Mouse (Mus musculus): ENCODE data around the gene Gm44973. TPM values are rescaled to one million over a fixed set of nuclear protein-coding genes. Genes with fewer than 3 reads are reported as not detected.
A peak's percentile ranks its signal among the peaks of the same experiment; 100 is the strongest.

Gm44973 gene
- polyA plus RNA-seq, 1 experiment from 2014 or later, result 0.19 TPM

DNA sequence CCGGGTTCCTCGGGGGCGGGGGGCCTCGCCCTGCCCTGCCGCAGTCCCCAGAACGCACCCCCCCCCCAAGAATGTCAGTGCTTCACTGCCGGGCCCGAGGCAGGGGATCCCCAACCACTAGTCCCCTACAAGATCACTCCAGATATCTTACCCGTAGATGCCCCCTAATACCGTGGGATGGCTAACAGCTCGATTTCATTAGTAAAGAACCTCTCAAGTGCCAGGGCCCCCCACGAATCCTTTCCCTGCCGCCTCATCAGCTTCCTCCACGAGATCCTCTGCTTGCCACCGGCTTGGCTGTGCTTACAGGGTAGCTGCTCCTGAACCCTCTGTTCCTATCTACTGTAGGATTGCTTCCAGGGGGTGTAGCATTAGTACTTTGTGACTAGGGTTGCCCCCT, 5.4 kb downstream of the Gm44973 start:
- Histone ChIP-seq H3K4me2 (replicated peaks; ENCODE audit: low read depth, low read length) (peak overlapping the region; percentile 81), H3K27me3 (ENCODE audit: control insufficient read depth, insufficient read depth, low read length) (no peaks in the 10 kb centered on the region), H3K36me3 (ENCODE audit: control insufficient read depth, insufficient read depth, low read length) (peaks cover 4% of the 10 kb centered on the region; the same call in 1 of the 2 replicates), H3K4me3 (ENCODE audit: low read depth, low read length) (peak overlapping the region; percentile 87), H3K4me1 (replicated peaks; ENCODE audit: control insufficient read depth, insufficient read depth, low read length) (0 out of 2 replicates have a peak, but pooled peaks cover 2% of the 10 kb centered on the region), H3K27ac (ENCODE audit: low read depth, low read length) (peak overlapping the region; percentile 90), H3K9me3 (ENCODE audit: control insufficient read depth, low read length) (no peaks in the 10 kb centered on the region), H3K9ac (ENCODE audit: low read depth, low read length) (peak overlapping the region; percentile 96)
- no peak for DNase-seq (ENCODE audit: low spot score)
- WGBS, result under 1% methylated on average over 11 of the region's 15 CpGs
- ATAC-seq (ENCODE audit: low FRiP score), result peak; percentile 12

DNA sequence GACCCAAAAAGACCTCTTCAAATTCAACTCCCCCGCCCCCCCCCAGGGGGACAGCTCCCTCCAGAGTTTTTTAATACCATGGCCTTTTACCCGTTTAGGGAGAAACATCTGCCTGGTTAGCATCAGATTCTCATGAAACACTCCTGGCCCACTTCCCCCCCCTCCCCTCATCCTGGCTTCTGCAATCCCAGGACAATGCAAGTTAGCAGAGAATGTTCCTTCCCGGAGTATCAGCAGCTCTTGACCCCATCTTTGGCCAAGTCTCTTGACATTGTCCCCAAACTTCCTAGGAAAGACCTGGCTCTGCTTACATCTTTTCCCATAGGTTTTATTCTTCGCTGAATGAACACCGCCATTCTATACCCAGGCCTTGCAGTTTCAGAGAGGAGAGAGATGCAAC, 5.9 kb downstream of the Gm44973 start:
- H3K4me3 ChIP-seq (ENCODE audit: low read depth, low read length), result peak overlapping the region; percentile 87
- ATAC-seq (ENCODE audit: low FRiP score) (no peak), DNase-seq (ENCODE audit: low spot score) (no peak)
- WGBS, result 54% methylated on average over 5 of the region's 5 CpGs
- H3K36me3 ChIP-seq (ENCODE audit: control insufficient read depth, insufficient read depth, low read length), result peaks cover 4% of the 10 kb centered on the region; the same call in 1 of the 2 replicates
- 0 out of 2 replicates have a peak, but pooled peaks cover 2% of the 10 kb centered on the region for H3K4me1 ChIP-seq (replicated peaks; ENCODE audit: control insufficient read depth, insufficient read depth, low read length)
- H3K9me3 ChIP-seq (ENCODE audit: control insufficient read depth, low read length), result no peaks in the 10 kb centered on the region
- peak overlapping the region; percentile 96 for H3K9ac ChIP-seq (ENCODE audit: low read depth, low read length)
- H3K27me3 ChIP-seq (ENCODE audit: control insufficient read depth, insufficient read depth, low read length), result no peaks in the 10 kb centered on the region
- peak overlapping the region; percentile 81 for H3K4me2 ChIP-seq (replicated peaks; ENCODE audit: low read depth, low read length)
- no peak overlapping the region for H3K27ac ChIP-seq (ENCODE audit: low read depth, low read length)

DNA sequence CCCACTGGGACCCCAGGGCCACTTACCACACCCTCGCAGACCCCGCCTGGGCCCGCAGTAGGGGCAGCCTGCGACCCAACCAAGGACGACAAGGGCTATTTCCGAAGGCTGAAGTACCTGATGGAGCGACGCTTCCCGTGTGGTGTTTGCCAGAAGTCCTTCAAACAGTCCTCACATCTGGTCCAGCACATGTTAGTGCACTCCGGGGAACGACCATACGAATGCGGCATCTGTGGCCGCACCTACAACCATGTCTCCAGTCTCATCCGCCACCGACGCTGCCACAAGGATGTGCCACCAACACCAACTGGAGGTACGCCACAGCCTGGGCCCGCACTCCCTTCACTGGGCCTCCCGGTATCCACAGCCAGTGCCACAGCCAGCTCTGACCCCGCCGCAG, 14.2 kb downstream of the Gm44973 start:
- ATAC-seq (ENCODE audit: low FRiP score) (no peak), DNase-seq (ENCODE audit: low spot score) (no peak)
- Histone ChIP-seq H3K27me3 (ENCODE audit: control insufficient read depth, insufficient read depth, low read length) (no peaks in the 10 kb centered on the region), H3K4me1 (replicated peaks; ENCODE audit: control insufficient read depth, insufficient read depth, low read length) (no peaks in the 10 kb centered on the region), H3K4me2 (replicated peaks; ENCODE audit: low read depth, low read length) (no peak overlapping the region), H3K36me3 (ENCODE audit: control insufficient read depth, insufficient read depth, low read length) (peaks cover 46% of the 10 kb centered on the region), H3K9ac (ENCODE audit: low read depth, low read length) (no peak overlapping the region), H3K4me3 (ENCODE audit: low read depth, low read length) (no peak overlapping the region), H3K27ac (ENCODE audit: low read depth, low read length) (no peak overlapping the region), H3K9me3 (ENCODE audit: control insufficient read depth, low read length) (peaks cover 13% of the 10 kb centered on the region)
- 95% methylated on average over 22 of the region's 22 CpGs for WGBS

DNA sequence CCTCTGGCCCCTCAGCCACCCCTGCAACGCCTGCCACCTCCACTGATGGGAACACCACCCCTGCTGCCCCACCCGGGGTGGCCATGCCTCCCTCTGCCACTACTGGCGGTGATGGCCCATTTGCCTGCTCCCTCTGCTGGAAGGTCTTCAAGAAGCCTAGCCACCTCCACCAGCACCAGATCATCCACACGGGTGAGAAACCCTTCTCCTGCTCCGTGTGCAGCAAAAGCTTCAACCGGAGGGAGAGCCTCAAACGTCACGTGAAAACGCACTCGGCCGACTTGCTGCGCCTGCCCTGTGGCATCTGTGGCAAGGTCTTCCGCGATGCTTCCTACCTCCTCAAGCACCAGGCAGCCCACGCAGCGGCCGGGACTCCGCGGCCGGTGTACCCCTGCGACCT, 14.7 kb downstream of the Gm44973 start:
- no peaks in the 10 kb centered on the region for H3K27me3 ChIP-seq (ENCODE audit: control insufficient read depth, insufficient read depth, low read length)
- WGBS, result 92% methylated on average over 21 of the region's 21 CpGs
- DNase-seq (ENCODE audit: low spot score), result no peak
- ATAC-seq (ENCODE audit: low FRiP score), result no peak
- no peak overlapping the region for H3K4me3 ChIP-seq (ENCODE audit: low read depth, low read length)
- H3K36me3 ChIP-seq (ENCODE audit: control insufficient read depth, insufficient read depth, low read length), result peaks cover 45% of the 10 kb centered on the region
- H3K4me2 ChIP-seq (replicated peaks; ENCODE audit: low read depth, low read length), result no peak overlapping the region
- no peak overlapping the region for H3K9ac ChIP-seq (ENCODE audit: low read depth, low read length)
- no peak overlapping the region for H3K27ac ChIP-seq (ENCODE audit: low read depth, low read length)
- H3K9me3 ChIP-seq (ENCODE audit: control insufficient read depth, low read length), result peaks cover 13% of the 10 kb centered on the region
- no peaks in the 10 kb centered on the region for H3K4me1 ChIP-seq (replicated peaks; ENCODE audit: control insufficient read depth, insufficient read depth, low read length)

DNA sequence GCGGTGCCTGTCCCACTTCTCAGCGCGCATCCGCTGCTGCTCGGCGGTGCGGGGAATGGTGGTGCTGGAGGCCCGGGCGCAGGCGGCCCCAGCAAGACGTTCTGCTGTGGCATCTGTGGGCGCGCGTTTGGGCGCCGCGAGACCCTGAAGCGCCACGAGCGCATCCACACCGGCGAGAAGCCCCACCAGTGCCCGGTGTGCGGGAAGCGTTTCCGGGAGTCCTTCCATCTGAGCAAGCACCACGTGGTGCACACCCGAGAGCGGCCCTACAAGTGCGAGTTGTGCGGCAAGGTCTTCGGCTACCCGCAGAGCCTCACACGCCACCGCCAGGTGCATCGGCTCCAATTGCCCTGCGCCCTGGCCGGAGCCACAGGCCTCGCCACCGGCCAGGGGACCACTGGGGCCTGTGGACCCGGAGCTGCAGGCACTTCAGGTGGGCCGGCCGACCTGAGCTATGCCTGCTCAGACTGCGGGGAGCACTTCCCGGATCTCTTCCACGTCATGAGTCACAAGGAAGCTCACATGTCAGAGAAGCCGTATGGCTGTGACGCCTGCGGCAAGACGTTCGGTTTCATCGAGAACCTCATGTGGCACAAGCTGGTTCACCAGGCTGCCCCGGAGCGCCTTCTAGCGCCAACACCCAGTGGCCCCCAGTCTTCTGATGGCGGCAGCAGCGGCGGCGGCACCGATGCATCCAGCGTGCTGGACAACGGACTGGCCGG, 15.4 kb downstream of the Gm44973 start:
- no peak overlapping the region for H3K27ac ChIP-seq (ENCODE audit: low read depth, low read length)

DNA sequence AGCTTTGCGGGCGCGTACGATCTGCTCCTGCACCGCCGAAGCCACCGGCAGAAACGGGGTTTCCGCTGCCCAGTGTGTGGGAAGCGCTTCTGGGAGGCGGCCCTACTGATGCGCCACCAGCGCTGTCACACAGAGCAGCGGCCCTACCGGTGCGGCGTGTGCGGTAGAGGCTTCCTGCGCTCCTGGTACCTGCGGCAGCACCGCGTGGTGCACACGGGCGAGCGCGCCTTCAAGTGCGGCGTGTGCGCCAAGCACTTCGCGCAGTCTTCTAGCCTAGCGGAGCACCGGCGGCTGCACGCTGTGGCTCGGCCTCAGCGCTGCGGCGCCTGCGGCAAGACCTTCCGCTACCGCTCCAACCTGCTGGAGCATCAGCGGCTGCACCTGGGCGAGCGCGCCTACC, 16.2 kb downstream of the Gm44973 start:
- H3K9ac ChIP-seq (ENCODE audit: low read depth, low read length), result no peak overlapping the region
- no peak overlapping the region for H3K4me3 ChIP-seq (ENCODE audit: low read depth, low read length)
- WGBS, result 75% methylated on average over 46 of the region's 46 CpGs
- no peak overlapping the region for H3K4me2 ChIP-seq (replicated peaks; ENCODE audit: low read depth, low read length)
- H3K27ac ChIP-seq (ENCODE audit: low read depth, low read length), result no peak overlapping the region
- no peaks in the 10 kb centered on the region for H3K27me3 ChIP-seq (ENCODE audit: control insufficient read depth, insufficient read depth, low read length)
- peaks cover 50% of the 10 kb centered on the region for H3K36me3 ChIP-seq (ENCODE audit: control insufficient read depth, insufficient read depth, low read length)
- H3K9me3 ChIP-seq (ENCODE audit: control insufficient read depth, low read length), result peaks cover 13% of the 10 kb centered on the region
- ATAC-seq (ENCODE audit: low FRiP score) (no peak), DNase-seq (ENCODE audit: low spot score) (no peak)
- H3K4me1 ChIP-seq (replicated peaks; ENCODE audit: control insufficient read depth, insufficient read depth, low read length), result no peaks in the 10 kb centered on the region

More for the DNA sequence above, 15.4 kb downstream of the Gm44973 start:
- no peak overlapping the region for H3K9ac ChIP-seq (ENCODE audit: low read depth, low read length)
- peaks cover 50% of the 10 kb centered on the region for H3K36me3 ChIP-seq (ENCODE audit: control insufficient read depth, insufficient read depth, low read length)
- no peak overlapping the region for H3K4me3 ChIP-seq (ENCODE audit: low read depth, low read length)
- H3K4me2 ChIP-seq (replicated peaks; ENCODE audit: low read depth, low read length), result no peak overlapping the region
- no peaks in the 10 kb centered on the region for H3K4me1 ChIP-seq (replicated peaks; ENCODE audit: control insufficient read depth, insufficient read depth, low read length)
- no peak for DNase-seq (ENCODE audit: low spot score)
- H3K27me3 ChIP-seq (ENCODE audit: control insufficient read depth, insufficient read depth, low read length), result no peaks in the 10 kb centered on the region
- 82% methylated on average over 63 of the region's 63 CpGs for WGBS
- 0 out of 2 replicates have a peak, but pooled peaks have one; percentile 10 for ATAC-seq (ENCODE audit: low FRiP score)
- peaks cover 13% of the 10 kb centered on the region for H3K9me3 ChIP-seq (ENCODE audit: control insufficient read depth, low read length)

DNA sequence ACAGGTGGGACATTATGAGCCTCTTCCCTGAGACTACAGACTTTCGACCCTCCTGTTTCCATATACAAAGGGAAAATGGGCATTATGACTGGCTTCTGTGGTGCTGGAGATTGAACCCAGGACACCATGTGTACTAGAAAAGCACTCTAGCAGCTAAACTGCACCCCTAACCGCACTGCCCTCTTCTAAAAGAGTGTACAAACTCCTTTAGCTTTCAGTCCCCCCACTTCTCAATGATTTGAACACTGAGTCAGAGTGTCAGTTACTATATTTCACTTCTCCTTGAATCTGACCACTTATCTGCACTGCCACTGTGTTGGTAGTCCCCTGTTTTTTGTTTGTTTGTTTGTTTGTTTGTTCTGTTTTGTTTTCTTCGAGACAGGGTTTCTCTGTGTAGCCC, 18.5 kb downstream of the Gm44973 start, which contains the start of gene 4632433K11Rik:
TSS of gene 4632433K11Rik (plus strand) at position 301 of the 400 bp plus-strand sequence.
- no peak for DNase-seq (ENCODE audit: low spot score)
- no peak within 1 kb of the TSS for H3K9ac ChIP-seq (ENCODE audit: low read depth, low read length)
- H3K4me3 ChIP-seq (ENCODE audit: low read depth, low read length), result no peak within 1 kb of the TSS
- H3K27ac ChIP-seq (ENCODE audit: low read depth, low read length), result no peak within 1 kb of the TSS
- peaks cover 48% of the 10 kb centered on the region for H3K36me3 ChIP-seq (ENCODE audit: control insufficient read depth, insufficient read depth, low read length)
- H3K27me3 ChIP-seq (ENCODE audit: control insufficient read depth, insufficient read depth, low read length), result no peaks in the 10 kb centered on the region
- ATAC-seq (ENCODE audit: low FRiP score), result no peak
- peaks cover 13% of the 10 kb centered on the region for H3K9me3 ChIP-seq (ENCODE audit: control insufficient read depth, low read length)
- 94% methylated on average over 3 of the region's 3 CpGs for WGBS
- no peaks in the 10 kb centered on the region for H3K4me1 ChIP-seq (replicated peaks; ENCODE audit: control insufficient read depth, insufficient read depth, low read length)
- no peak within 1 kb of the TSS for H3K4me2 ChIP-seq (replicated peaks; ENCODE audit: low read depth, low read length)

DNA sequence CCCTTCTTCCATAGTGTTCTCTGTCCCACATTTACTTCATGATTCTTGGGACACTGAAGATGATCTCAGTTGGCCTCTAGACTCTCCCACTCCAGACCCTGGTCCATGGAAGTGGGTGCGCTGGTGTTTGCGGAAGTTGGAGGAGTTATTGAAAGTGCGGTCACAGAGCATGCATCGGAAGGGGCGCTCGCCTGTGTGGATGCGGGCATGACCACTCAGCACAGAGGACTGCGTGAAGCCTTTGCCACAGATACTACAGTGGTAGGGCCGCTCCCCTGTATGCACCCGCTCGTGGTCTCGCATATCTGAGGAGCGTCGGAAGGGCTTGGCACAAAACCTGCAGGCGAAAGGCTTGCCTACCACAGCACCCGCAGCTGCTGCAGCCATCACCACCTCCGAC, 20.3 kb downstream of the Gm44973 start:
- no peak for ATAC-seq (ENCODE audit: low FRiP score)
- peaks cover 32% of the 10 kb centered on the region for H3K36me3 ChIP-seq (ENCODE audit: control insufficient read depth, insufficient read depth, low read length)
- H3K9me3 ChIP-seq (ENCODE audit: control insufficient read depth, low read length), result peaks cover 3% of the 10 kb centered on the region

DNA sequence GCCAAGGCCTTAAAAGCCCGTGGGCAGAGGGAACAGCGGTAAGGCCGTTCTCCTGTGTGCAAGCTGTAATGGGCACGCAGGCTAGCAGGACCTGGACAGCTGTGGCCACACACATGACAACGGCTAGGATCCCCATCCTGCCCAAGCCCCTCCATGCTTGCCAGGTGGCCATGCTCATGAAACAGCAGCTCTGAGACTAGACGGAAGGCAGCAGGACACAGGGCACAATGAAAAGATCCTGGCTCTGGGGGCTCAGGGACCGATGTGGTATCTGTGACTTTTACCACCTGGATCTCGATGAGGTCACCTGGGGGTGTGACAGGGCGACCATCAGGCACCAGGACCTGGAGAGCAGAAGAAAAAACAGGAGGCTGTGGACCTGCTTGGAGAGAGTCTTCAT, 20.8 kb downstream of the Gm44973 start:
- DNase-seq (ENCODE audit: low spot score), result no peak
- 93% methylated on average over 9 of the region's 9 CpGs for WGBS
- Histone ChIP-seq H3K27me3 (ENCODE audit: control insufficient read depth, insufficient read depth, low read length) (no peaks in the 10 kb centered on the region), H3K4me1 (replicated peaks; ENCODE audit: control insufficient read depth, insufficient read depth, low read length) (no peaks in the 10 kb centered on the region), H3K27ac (ENCODE audit: low read depth, low read length) (no peak overlapping the region), H3K9ac (ENCODE audit: low read depth, low read length) (no peak overlapping the region), H3K4me3 (ENCODE audit: low read depth, low read length) (no peak overlapping the region), H3K36me3 (ENCODE audit: control insufficient read depth, insufficient read depth, low read length) (peaks cover 27% of the 10 kb centered on the region), H3K4me2 (replicated peaks; ENCODE audit: low read depth, low read length) (no peak overlapping the region), H3K9me3 (ENCODE audit: control insufficient read depth, low read length) (no peaks in the 10 kb centered on the region)
- no peak for ATAC-seq (ENCODE audit: low FRiP score)

More for the DNA sequence above, 20.3 kb downstream of the Gm44973 start:
- Histone ChIP-seq H3K4me3 (ENCODE audit: low read depth, low read length) (no peak overlapping the region), H3K4me2 (replicated peaks; ENCODE audit: low read depth, low read length) (no peak overlapping the region), H3K27ac (ENCODE audit: low read depth, low read length) (no peak overlapping the region), H3K9ac (ENCODE audit: low read depth, low read length) (no peak overlapping the region), H3K4me1 (replicated peaks; ENCODE audit: control insufficient read depth, insufficient read depth, low read length) (no peaks in the 10 kb centered on the region), H3K27me3 (ENCODE audit: control insufficient read depth, insufficient read depth, low read length) (no peaks in the 10 kb centered on the region)
- DNase-seq (ENCODE audit: low spot score), result no peak
- WGBS, result 97% methylated on average over 17 of the region's 17 CpGs

Data from hindbrain, embryonic 11.5 days (tissue).